Mouse (Mus musculus) liver, adult 2 months (tissue): ENCODE data around the gene Sub1. TPM values are rescaled to one million over a fixed set of nuclear protein-coding genes. Genes with fewer than 3 reads are reported as not detected.

Experiments used
- DNase-seq: peaks from one replicate; pipeline ENCODE4 v3.0.0-alpha.2; 2011; ENCODE audit warnings: low read depth, low spot score; ENCODE audit errors: extremely low read depth
- H3K27ac ChIP-seq: fragments of 200-500 bp; replicated peaks from 2 replicates; pipeline ENCODE4 v1.5.1; 2012; ENCODE audit warnings: low read depth, mild to moderate bottlenecking, control low read depth, inconsistent platforms, low read length; ENCODE audit not compliant: insufficient read depth
- H3K27me3 ChIP-seq: fragments of 200-500 bp; 2 replicates; pipeline ENCODE4 v1.6.1; 2012; ENCODE audit warnings: mild to moderate bottlenecking, moderate library complexity, low read length, inconsistent platforms; ENCODE audit not compliant: control insufficient read depth, insufficient read depth
- H3K36me3 ChIP-seq: fragments of 200-500 bp; 2 replicates; pipeline ENCODE4 v1.6.1; 2012; ENCODE audit warnings: low read length, inconsistent platforms; ENCODE audit not compliant: control insufficient read depth, insufficient read depth
- H3K4me1 ChIP-seq: fragments of 200-500 bp; 2 replicates; pipeline ENCODE4 v1.6.1; 2011; ENCODE audit warnings: low read length; ENCODE audit not compliant: control insufficient read depth, insufficient read depth
- H3K4me3 ChIP-seq: fragments of 200-500 bp; 2 replicates; pipeline ENCODE4 v1.5.1; 2011; ENCODE audit warnings: low read depth, mild to moderate bottlenecking, control low read depth, low read length, moderate library complexity; ENCODE audit not compliant: insufficient read depth
- H3K79me2 ChIP-seq: fragments of 200-500 bp; 2 replicates; pipeline ENCODE4 v1.6.1; 2012; ENCODE audit warnings: inconsistent platforms, mild to moderate bottlenecking, low read length, moderate library complexity; ENCODE audit not compliant: control insufficient read depth, insufficient read depth
- H3K9ac ChIP-seq: fragments of 200-500 bp; 2 replicates; pipeline ENCODE4 v1.6.1; 2012; ENCODE audit warnings: low read depth, mild to moderate bottlenecking, control low read depth, inconsistent platforms, low read length
- CTCF ChIP-seq: fragments of 200-500 bp; IDR thresholded peaks from 2 replicates; pipeline ENCODE4 v1.5.1; 2011; ENCODE audit warnings: low read depth, low read length, control low read depth
- POLR2A ChIP-seq: fragments of 200-500 bp; IDR thresholded peaks from 2 replicates; pipeline ENCODE4 v1.6.1; 2011; ENCODE audit warnings: low read length, control low read depth; ENCODE audit not compliant: insufficient read depth; ENCODE audit errors: extremely low read depth
- WGBS: fragments of 180-500 bp; shearing (Covaris S2); methylation state at CpG from one replicate; pipeline ENCODE4 v1.1.7; 2018; 5-methylcytosine and 5-hydroxymethylcytosine counted together
- polyA plus RNA-seq: library from polyadenylated mRNA; depleted of rRNA; stranded (reverse); fragments of >200 nt; gene quantifications from 2 replicates; pipeline ENCODE4 v1.2.3, GENCODE M21; 2012
- total RNA-seq: library from RNA; depleted of rRNA; stranded (reverse); fragments of >200 nt; gene quantifications from 2 replicates; pipeline ENCODE4 v1.2.3, GENCODE M21; 2014

Gene Sub1
- total and polyA plus RNA-seq, 2 experiments: 2.4 to 63.4 TPM

- DNase-seq: no peak
- TF ChIP-seq CTCF (no peak), POLR2A (no peak)
- peak overlapping the region; percentile 17 for H3K9ac ChIP-seq
- H3K27me3 ChIP-seq: no peaks in the 10 kb centered on the region
- H3K4me3 ChIP-seq: peak overlapping the region; percentile 54
- 55% methylated on average over 23 of the region's 23 CpGs for WGBS
- no peaks in the 10 kb centered on the region for H3K36me3 ChIP-seq
- H3K27ac ChIP-seq: peak overlapping the region; percentile 6
- H3K79me2 ChIP-seq: no peaks in the 10 kb centered on the region
- H3K4me1 ChIP-seq: peaks cover 5% of the 10 kb centered on the region; the same call in 1 of the 2 replicates
These were observed 13.2 kb upstream of the Sub1 start for GRCm38 (mm10) chr15:12009712-12010601.

- Histone ChIP-seq H3K79me2 (no peaks in the 10 kb centered on the region), H3K36me3 (no peaks in the 10 kb centered on the region), H3K4me3 (no peak overlapping the region), H3K4me1 (peaks cover 5% of the 10 kb centered on the region; the same call in 1 of the 2 replicates), H3K27me3 (no peaks in the 10 kb centered on the region), H3K9ac (no peak overlapping the region), H3K27ac (no peak overlapping the region)
- DNase-seq: no peak
- TF ChIP-seq CTCF: no peak
- no peak for TF ChIP-seq POLR2A
- WGBS: 89% methylated on average over 5 of the region's 5 CpGs
These were observed 12.1 kb upstream of the Sub1 start for GRCm38 (mm10) chr15:12008894-12009293.

GRCm38 (mm10) chr15:12007971-12008800 lies 11.4 kb upstream of the Sub1 start:
- no peaks in the 10 kb centered on the region for H3K27me3 ChIP-seq
- H3K4me1 ChIP-seq: peaks cover 5% of the 10 kb centered on the region; the same call in 1 of the 2 replicates
- DNase-seq: no peak
- TF ChIP-seq CTCF: peak; percentile 32; the same call in 1 of the 2 replicates
- TF ChIP-seq POLR2A: no peak
- no peak overlapping the region for H3K9ac ChIP-seq
- no peaks in the 10 kb centered on the region for H3K36me3 ChIP-seq
- 58% methylated on average over 13 of the region's 13 CpGs for WGBS
- H3K27ac ChIP-seq: peak overlapping the region; percentile 35; the same call in 1 of the 2 replicates
- H3K4me3 ChIP-seq: no peak overlapping the region
- no peaks in the 10 kb centered on the region for H3K79me2 ChIP-seq

- peak overlapping the region; percentile 35; the same call in 1 of the 2 replicates for H3K27ac ChIP-seq
- 25% methylated on average over 7 of the region's 7 CpGs for WGBS
- no peaks in the 10 kb centered on the region for H3K27me3 ChIP-seq
- peak; percentile 95 for DNase-seq
- H3K4me1 ChIP-seq: peaks cover 5% of the 10 kb centered on the region; the same call in 1 of the 2 replicates
- no peaks in the 10 kb centered on the region for H3K36me3 ChIP-seq
- H3K4me3 ChIP-seq: no peak overlapping the region
- H3K9ac ChIP-seq: no peak overlapping the region
- TF ChIP-seq POLR2A: no peak
- no peak for TF ChIP-seq CTCF
- H3K79me2 ChIP-seq: no peaks in the 10 kb centered on the region
These were observed 10.6 kb upstream of the Sub1 start for GRCm38 (mm10) chr15:12007421-12007820.

GRCm38 (mm10) chr15:12006169-12006568 lies 9.4 kb upstream of the Sub1 start:
- Histone ChIP-seq H3K79me2 (no peaks in the 10 kb centered on the region), H3K27me3 (no peaks in the 10 kb centered on the region), H3K4me1 (peaks cover 5% of the 10 kb centered on the region; the same call in 1 of the 2 replicates), H3K9ac (no peak overlapping the region), H3K4me3 (no peak overlapping the region), H3K36me3 (no peaks in the 10 kb centered on the region), H3K27ac (no peak overlapping the region)
- no peak for TF ChIP-seq CTCF
- TF ChIP-seq POLR2A: no peak
- 97% methylated on average over 6 of the region's 6 CpGs for WGBS
- DNase-seq: no peak
